Mouse (Mus musculus): Measurements from ENCODE around the gene Itpk1.

Gene Itpk1

GRCm38 (mm10) chr12:102704457-102705198 lies at the start of gene Itpk1:
Gene Itpk1 (minus strand): TSS chr12:102704930.
- peak; percentile 76 for DNase-seq (ENCODE audit: low spot score)

GRCm38 (mm10) chr12:102748256-102748655 lies 43.5 kb upstream of the Itpk1 start:
- DNase-seq (ENCODE audit: low spot score): no peak

GRCm38 (mm10) chr12:102744839-102745238 lies 40.1 kb upstream of the Itpk1 start:
- DNase-seq (ENCODE audit: low spot score): no peak

- DNase-seq (ENCODE audit: low spot score): peak; percentile 89
Observed at GRCm38 (mm10) chr12:102743589-102744574, 39.2 kb upstream of the Itpk1 start, which contains the start of the genes Moap1 and Tmem251. Gene Moap1 (minus strand): TSS chr12:102743661. Gene Tmem251 (plus strand): TSS chr12:102743762.

- no peak for DNase-seq (ENCODE audit: low spot score)
Observed at GRCm38 (mm10) chr12:102743036-102743588, 38.4 kb upstream of the Itpk1 start.

- DNase-seq (ENCODE audit: low spot score): no peak
Observed at GRCm38 (mm10) chr12:102742056-102742455, 37.3 kb upstream of the Itpk1 start.

- no peak for DNase-seq (ENCODE audit: low spot score)
Observed at GRCm38 (mm10) chr12:102740285-102740684, 35.6 kb upstream of the Itpk1 start.

GRCm38 (mm10) chr12:102739096-102739495 lies 34.4 kb upstream of the Itpk1 start:
- DNase-seq (ENCODE audit: low spot score): no peak

- DNase-seq (ENCODE audit: low spot score): peak; percentile 78
Observed at GRCm38 (mm10) chr12:102733381-102733780, 28.7 kb upstream of the Itpk1 start.

- no peak for DNase-seq (ENCODE audit: low spot score)
Observed at GRCm38 (mm10) chr12:102730798-102731619, 26.3 kb upstream of the Itpk1 start.

GRCm38 (mm10) chr12:102729855-102730797 lies 25.4 kb upstream of the Itpk1 start:
- DNase-seq (ENCODE audit: low spot score): peak; percentile 80

- DNase-seq (ENCODE audit: low spot score): no peak
Observed at GRCm38 (mm10) chr12:102725761-102726175, 21.0 kb upstream of the Itpk1 start.

- DNase-seq (ENCODE audit: low spot score): no peak
Observed at GRCm38 (mm10) chr12:102725146-102725545, 20.4 kb upstream of the Itpk1 start.

GRCm38 (mm10) chr12:102723861-102724260 lies 19.1 kb upstream of the Itpk1 start:
- no peak for DNase-seq (ENCODE audit: low spot score)

- no peak for DNase-seq (ENCODE audit: low spot score)
Observed at GRCm38 (mm10) chr12:102722966-102723365, 18.2 kb upstream of the Itpk1 start.

- no peak for DNase-seq (ENCODE audit: low spot score)
Observed at GRCm38 (mm10) chr12:102722451-102722850, 17.7 kb upstream of the Itpk1 start.

GRCm38 (mm10) chr12:102719552-102720315 lies 15.0 kb upstream of the Itpk1 start:
- no peak for DNase-seq (ENCODE audit: low spot score)

- no peak for DNase-seq (ENCODE audit: low spot score)
Observed at GRCm38 (mm10) chr12:102714654-102715395, 10.1 kb upstream of the Itpk1 start.

- no peak for DNase-seq (ENCODE audit: low spot score)
Observed at GRCm38 (mm10) chr12:102714116-102714515, 9.4 kb upstream of the Itpk1 start.

Data from testis, postnatal 10 days (tissue).